Mouse (Mus musculus): ENCODE data around the gene Palm3. TPM values are rescaled to one million over a fixed set of nuclear protein-coding genes. Genes with fewer than 3 reads are reported as not detected.

Palm3 gene
- polyA plus RNA-seq, 1 experiment from 2014 or later, result 3.6 TPM

DNA sequence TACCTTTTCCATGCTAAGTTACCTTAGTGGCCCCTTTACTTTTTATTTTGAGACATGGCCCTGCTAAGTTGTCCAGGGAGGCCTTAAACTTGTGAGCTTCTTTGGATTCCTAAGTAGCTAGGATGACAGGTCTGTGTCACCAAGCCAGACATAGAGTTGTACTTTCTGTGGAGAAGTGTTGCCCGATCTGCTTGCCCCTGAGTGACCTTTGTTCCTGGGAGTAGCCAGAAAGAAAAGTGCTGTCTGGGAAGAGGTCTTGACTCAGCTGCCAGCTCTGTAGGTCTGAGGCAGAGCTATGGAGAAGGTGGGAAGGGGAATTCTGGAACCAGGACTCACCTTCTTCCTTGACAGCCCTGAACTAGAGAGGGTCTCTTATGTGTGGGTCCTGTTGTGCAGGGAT, 47.9 kb downstream of the Palm3 start:
- no peak for ATAC-seq (ENCODE audit: low read depth)

DNA sequence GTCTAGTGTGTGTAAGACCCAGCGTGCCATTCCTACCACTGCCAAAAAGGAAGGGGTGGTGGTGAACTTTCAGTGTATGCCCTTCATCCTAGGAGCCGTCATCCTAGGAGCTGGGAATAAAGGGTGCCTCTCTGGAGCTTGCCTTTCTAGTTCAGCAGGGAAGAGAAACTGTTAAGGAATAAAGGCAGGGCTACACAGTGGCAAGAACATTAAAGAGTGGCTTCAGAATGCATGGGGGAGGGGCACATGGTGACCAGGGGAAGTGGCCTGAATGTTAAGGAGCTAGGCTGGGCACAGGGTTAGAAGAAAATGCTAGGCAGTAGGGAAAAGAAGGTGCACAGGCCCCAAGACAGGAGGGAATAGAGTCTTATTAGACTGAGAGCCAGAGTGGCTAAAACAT, 48.5 kb downstream of the Palm3 start:
- H3K9ac ChIP-seq (ENCODE audit: low read depth, low read length), result peak overlapping the region; percentile 16; the same call in 1 of the 2 replicates
- ATAC-seq (ENCODE audit: low read depth), result no peak
- 60% methylated on average over 2 of the region's 2 CpGs for WGBS

More for the DNA sequence above, 47.9 kb downstream of the Palm3 start:
- Histone ChIP-seq H3K9me3 (ENCODE audit: control insufficient read depth, low read length) (no peaks in the 10 kb centered on the region), H3K4me2 (ENCODE audit: low read depth, low read length) (no peak overlapping the region), H3K27me3 (replicated peaks; ENCODE audit: control insufficient read depth, insufficient read depth, low read length) (no peaks in the 10 kb centered on the region), H3K36me3 (ENCODE audit: control insufficient read depth, insufficient read depth, low read length) (no peaks in the 10 kb centered on the region), H3K27ac (replicated peaks; ENCODE audit: low read depth, low read length) (no peak overlapping the region), H3K4me1 (ENCODE audit: control insufficient read depth, insufficient read depth, low read length) (peaks cover 7% of the 10 kb centered on the region), H3K9ac (ENCODE audit: low read depth, low read length) (peak overlapping the region; percentile 16; the same call in 1 of the 2 replicates), H3K4me3 (ENCODE audit: low read depth, low read length) (no peak overlapping the region)
- WGBS, result 19% methylated on average over 1 of the region's 1 CpGs
- DNase-seq (ENCODE audit: low spot score), result no peak

GRCm38 (mm10) chr8:84070241-84070640, 49.0 kb downstream of the Palm3 start:
- Histone ChIP-seq H3K4me1 (ENCODE audit: control insufficient read depth, insufficient read depth, low read length) (peaks cover 7% of the 10 kb centered on the region), H3K27ac (replicated peaks; ENCODE audit: low read depth, low read length) (no peak overlapping the region), H3K9me3 (ENCODE audit: control insufficient read depth, low read length) (no peaks in the 10 kb centered on the region), H3K27me3 (replicated peaks; ENCODE audit: control insufficient read depth, insufficient read depth, low read length) (no peaks in the 10 kb centered on the region), H3K4me3 (ENCODE audit: low read depth, low read length) (no peak overlapping the region), H3K4me2 (ENCODE audit: low read depth, low read length) (no peak overlapping the region), H3K36me3 (ENCODE audit: control insufficient read depth, insufficient read depth, low read length) (no peaks in the 10 kb centered on the region), H3K9ac (ENCODE audit: low read depth, low read length) (no peak overlapping the region)
- ATAC-seq (ENCODE audit: low read depth) (no peak), DNase-seq (ENCODE audit: low spot score) (no peak)
- 85% methylated on average over 5 of the region's 5 CpGs for WGBS

More for the DNA sequence above, 48.5 kb downstream of the Palm3 start:
- H3K9me3 ChIP-seq (ENCODE audit: control insufficient read depth, low read length), result no peaks in the 10 kb centered on the region
- no peak overlapping the region for H3K4me3 ChIP-seq (ENCODE audit: low read depth, low read length)
- H3K36me3 ChIP-seq (ENCODE audit: control insufficient read depth, insufficient read depth, low read length), result no peaks in the 10 kb centered on the region
- no peak overlapping the region for H3K4me2 ChIP-seq (ENCODE audit: low read depth, low read length)
- no peaks in the 10 kb centered on the region for H3K27me3 ChIP-seq (replicated peaks; ENCODE audit: control insufficient read depth, insufficient read depth, low read length)
- DNase-seq (ENCODE audit: low spot score), result no peak
- no peak overlapping the region for H3K27ac ChIP-seq (replicated peaks; ENCODE audit: low read depth, low read length)
- peaks cover 7% of the 10 kb centered on the region for H3K4me1 ChIP-seq (ENCODE audit: control insufficient read depth, insufficient read depth, low read length)

DNA sequence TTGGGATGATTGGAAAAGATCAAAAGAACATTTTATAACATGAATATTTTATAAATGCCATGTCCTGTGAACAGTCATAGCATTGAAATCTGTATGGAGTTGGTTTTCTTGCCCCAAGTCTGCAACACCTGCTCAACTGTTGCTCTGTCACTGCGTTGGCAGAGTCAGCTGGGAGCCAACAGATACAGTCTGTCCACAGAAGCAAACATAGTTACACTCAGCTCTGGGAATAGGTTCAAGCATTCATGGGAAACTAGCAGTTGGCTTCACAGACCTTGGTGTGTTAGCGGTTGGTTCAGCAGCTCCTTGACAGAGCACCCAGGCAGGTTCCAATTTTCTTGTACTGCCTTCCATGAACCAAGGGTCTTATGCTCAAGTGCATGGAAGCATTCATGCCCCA, 49.4 kb downstream of the Palm3 start:
- Histone ChIP-seq H3K4me3 (ENCODE audit: low read depth, low read length) (no peak overlapping the region), H3K4me2 (ENCODE audit: low read depth, low read length) (no peak overlapping the region), H3K27me3 (replicated peaks; ENCODE audit: control insufficient read depth, insufficient read depth, low read length) (no peaks in the 10 kb centered on the region), H3K36me3 (ENCODE audit: control insufficient read depth, insufficient read depth, low read length) (no peaks in the 10 kb centered on the region), H3K9ac (ENCODE audit: low read depth, low read length) (no peak overlapping the region), H3K4me1 (ENCODE audit: control insufficient read depth, insufficient read depth, low read length) (peaks cover 4% of the 10 kb centered on the region), H3K9me3 (ENCODE audit: control insufficient read depth, low read length) (no peaks in the 10 kb centered on the region), H3K27ac (replicated peaks; ENCODE audit: low read depth, low read length) (no peak overlapping the region)
- 76% methylated on average over 2 of the region's 2 CpGs for WGBS
- ATAC-seq (ENCODE audit: low read depth), result no peak
- no peak for DNase-seq (ENCODE audit: low spot score)

GRCm38 (mm10) chr8:84071921-84072320, 50.6 kb downstream of the Palm3 start:
- no peak overlapping the region for H3K4me2 ChIP-seq (ENCODE audit: low read depth, low read length)
- ATAC-seq (ENCODE audit: low read depth) (no peak), DNase-seq (ENCODE audit: low spot score) (no peak)
- H3K27ac ChIP-seq (replicated peaks; ENCODE audit: low read depth, low read length), result no peak overlapping the region
- no peaks in the 10 kb centered on the region for H3K9me3 ChIP-seq (ENCODE audit: control insufficient read depth, low read length)
- H3K9ac ChIP-seq (ENCODE audit: low read depth, low read length), result no peak overlapping the region
- H3K36me3 ChIP-seq (ENCODE audit: control insufficient read depth, insufficient read depth, low read length), result no peaks in the 10 kb centered on the region
- no peak overlapping the region for H3K4me3 ChIP-seq (ENCODE audit: low read depth, low read length)
- WGBS, result 56% methylated on average over 3 of the region's 3 CpGs
- H3K4me1 ChIP-seq (ENCODE audit: control insufficient read depth, insufficient read depth, low read length), result peaks cover 4% of the 10 kb centered on the region
- H3K27me3 ChIP-seq (replicated peaks; ENCODE audit: control insufficient read depth, insufficient read depth, low read length), result no peaks in the 10 kb centered on the region

DNA sequence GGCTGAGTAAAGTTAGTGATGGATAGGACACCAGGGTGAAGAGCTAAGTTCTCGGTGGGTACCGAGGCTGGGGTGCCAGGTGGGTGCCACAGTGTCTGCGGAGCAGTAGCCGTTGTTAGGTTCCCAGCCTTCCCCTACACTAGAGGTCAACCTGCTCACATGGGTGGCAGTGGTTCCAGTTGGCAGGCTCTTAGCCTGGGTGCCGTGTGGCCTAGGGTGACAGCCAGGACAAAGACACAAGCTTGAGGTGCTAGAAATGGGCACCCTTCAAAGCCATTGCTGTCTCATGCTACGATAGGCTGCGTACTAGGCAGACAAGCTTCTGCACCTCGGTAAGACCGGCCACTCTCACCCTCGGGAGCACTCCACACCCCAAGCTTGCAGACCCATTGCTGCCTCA, 51.0 kb downstream of the Palm3 start:
- H3K27me3 ChIP-seq (replicated peaks; ENCODE audit: control insufficient read depth, insufficient read depth, low read length), result no peaks in the 10 kb centered on the region
- 93% methylated on average over 10 of the region's 10 CpGs for WGBS
- H3K4me1 ChIP-seq (ENCODE audit: control insufficient read depth, insufficient read depth, low read length), result peaks cover 4% of the 10 kb centered on the region
- no peak overlapping the region for H3K4me2 ChIP-seq (ENCODE audit: low read depth, low read length)
- no peak for ATAC-seq (ENCODE audit: low read depth)
- H3K9me3 ChIP-seq (ENCODE audit: control insufficient read depth, low read length), result no peaks in the 10 kb centered on the region
- H3K9ac ChIP-seq (ENCODE audit: low read depth, low read length), result no peak overlapping the region
- H3K36me3 ChIP-seq (ENCODE audit: control insufficient read depth, insufficient read depth, low read length), result 0 out of 2 replicates have a peak, but pooled peaks cover 4% of the 10 kb centered on the region
- H3K27ac ChIP-seq (replicated peaks; ENCODE audit: low read depth, low read length), result no peak overlapping the region
- no peak for DNase-seq (ENCODE audit: low spot score)
- H3K4me3 ChIP-seq (ENCODE audit: low read depth, low read length), result no peak overlapping the region

- DNase-seq (ENCODE audit: low spot score) (no peak), ATAC-seq (ENCODE audit: low read depth) (no peak)
- Histone ChIP-seq H3K27ac (replicated peaks; ENCODE audit: low read depth, low read length) (no peak overlapping the region), H3K27me3 (replicated peaks; ENCODE audit: control insufficient read depth, insufficient read depth, low read length) (no peaks in the 10 kb centered on the region), H3K9ac (ENCODE audit: low read depth, low read length) (peak overlapping the region; percentile 42; the same call in 1 of the 2 replicates), H3K4me1 (ENCODE audit: control insufficient read depth, insufficient read depth, low read length) (no peaks in the 10 kb centered on the region), H3K36me3 (ENCODE audit: control insufficient read depth, insufficient read depth, low read length) (0 out of 2 replicates have a peak, but pooled peaks cover 4% of the 10 kb centered on the region), H3K4me2 (ENCODE audit: low read depth, low read length) (no peak overlapping the region), H3K4me3 (ENCODE audit: low read depth, low read length) (no peak overlapping the region), H3K9me3 (ENCODE audit: control insufficient read depth, low read length) (no peaks in the 10 kb centered on the region)
- 60% methylated on average over 10 of the region's 10 CpGs for WGBS
These were observed 52.1 kb downstream of the Palm3 start for GRCm38 (mm10) chr8:84073230-84073976.

DNA sequence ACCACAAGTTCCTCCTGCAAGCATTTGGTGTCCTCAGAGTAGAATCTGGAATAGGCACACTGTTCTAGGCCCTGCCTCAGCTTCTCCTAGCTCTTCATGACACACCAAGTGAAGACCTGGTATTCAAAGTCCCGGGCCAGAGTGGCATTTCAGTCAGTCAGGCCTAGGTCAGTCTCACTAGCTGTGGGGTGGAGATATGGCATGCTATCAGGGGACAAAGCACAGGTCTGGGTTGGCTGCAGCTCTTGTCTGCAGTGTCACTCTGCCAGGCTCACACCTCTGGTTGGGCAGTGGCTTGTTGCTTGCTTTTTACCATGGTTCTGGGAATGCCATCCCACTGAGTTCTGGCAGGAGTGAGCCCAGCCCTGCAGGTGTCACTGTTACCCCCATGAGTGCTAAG, 55.1 kb downstream of the Palm3 start:
- no peak overlapping the region for H3K27ac ChIP-seq (replicated peaks; ENCODE audit: low read depth, low read length)
- DNase-seq (ENCODE audit: low spot score) (no peak), ATAC-seq (ENCODE audit: low read depth) (no peak)
- H3K4me1 ChIP-seq (ENCODE audit: control insufficient read depth, insufficient read depth, low read length), result no peaks in the 10 kb centered on the region
- peaks cover 16% of the 10 kb centered on the region for H3K36me3 ChIP-seq (ENCODE audit: control insufficient read depth, insufficient read depth, low read length)
- H3K4me3 ChIP-seq (ENCODE audit: low read depth, low read length), result no peak overlapping the region
- H3K9ac ChIP-seq (ENCODE audit: low read depth, low read length), result no peak overlapping the region
- no peaks in the 10 kb centered on the region for H3K9me3 ChIP-seq (ENCODE audit: control insufficient read depth, low read length)
- 100% methylated on average over 1 of the region's 1 CpGs for WGBS
- H3K27me3 ChIP-seq (replicated peaks; ENCODE audit: control insufficient read depth, insufficient read depth, low read length), result no peaks in the 10 kb centered on the region
- no peak overlapping the region for H3K4me2 ChIP-seq (ENCODE audit: low read depth, low read length)

DNA sequence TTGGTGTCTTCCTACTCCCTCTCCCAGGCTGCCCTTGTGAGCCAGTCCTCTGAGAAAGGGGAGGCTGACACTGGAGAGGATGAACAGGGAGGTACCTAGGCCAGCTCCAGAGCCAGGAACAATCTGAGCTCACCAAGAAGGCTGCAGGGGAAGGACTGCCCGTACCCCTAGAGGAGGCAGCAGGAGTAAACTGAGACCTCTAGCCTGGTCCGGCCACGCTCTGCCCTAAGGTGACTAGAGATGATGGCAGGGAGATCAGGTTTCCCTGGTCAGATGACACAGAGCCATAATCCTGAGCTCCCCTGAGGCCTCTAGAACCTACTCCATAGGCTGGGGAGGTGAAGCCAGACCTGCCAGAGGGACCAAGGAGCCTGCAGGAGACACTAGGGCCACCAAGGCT, 55.6 kb downstream of the Palm3 start:
- DNase-seq (ENCODE audit: low spot score) (no peak), ATAC-seq (ENCODE audit: low read depth) (peak; percentile 19; the same call in 1 of the 2 replicates)
- 73% methylated on average over 3 of the region's 3 CpGs for WGBS
- H3K36me3 ChIP-seq (ENCODE audit: control insufficient read depth, insufficient read depth, low read length), result peaks cover 18% of the 10 kb centered on the region
- H3K9me3 ChIP-seq (ENCODE audit: control insufficient read depth, low read length), result no peaks in the 10 kb centered on the region
- no peak overlapping the region for H3K9ac ChIP-seq (ENCODE audit: low read depth, low read length)
- H3K27ac ChIP-seq (replicated peaks; ENCODE audit: low read depth, low read length), result no peak overlapping the region
- no peaks in the 10 kb centered on the region for H3K4me1 ChIP-seq (ENCODE audit: control insufficient read depth, insufficient read depth, low read length)
- no peak overlapping the region for H3K4me2 ChIP-seq (ENCODE audit: low read depth, low read length)
- no peak overlapping the region for H3K4me3 ChIP-seq (ENCODE audit: low read depth, low read length)
- H3K27me3 ChIP-seq (replicated peaks; ENCODE audit: control insufficient read depth, insufficient read depth, low read length), result no peaks in the 10 kb centered on the region

All from embryonic facial prominence, embryonic 14.5 days (tissue).